Mouse (Mus musculus): ENCODE results near the gene Atp6v0a1. TPM values are rescaled to one million over a fixed set of nuclear protein-coding genes. Genes with fewer than 3 reads are reported as not detected.
A peak's percentile ranks its signal among the peaks of the same experiment; 100 is the strongest.

Gene Atp6v0a1
- polyA plus RNA-seq, 1 experiment from 2014 or later, result 29.4 TPM

- TF ChIP-seq CTCF (IDR thresholded peaks at IDR 0.05; ENCODE audit: low read depth), result no peak
- no peak for TF ChIP-seq EP300 (IDR thresholded peaks at IDR 0.05; ENCODE audit: low read depth)
- ATAC-seq, result no peak
- no peaks in the 10 kb centered on the region for H3K4me1 ChIP-seq (ENCODE audit: insufficient read depth)
- H3K4me2 ChIP-seq (ENCODE audit: low read depth, low read length), result no peak overlapping the region
- WGBS (ENCODE audit: insufficient replicate concordance), result 85% methylated on average over 4 of the region's 4 CpGs
- H3K9me3 ChIP-seq (ENCODE audit: low read length), result no peaks in the 10 kb centered on the region
- H3K4me3 ChIP-seq (ENCODE audit: low read depth, low read length), result no peak overlapping the region
- no peaks in the 10 kb centered on the region for H3K27me3 ChIP-seq (ENCODE audit: insufficient read depth, low read length)
- no peak overlapping the region for H3K9ac ChIP-seq (replicated peaks)
- peaks cover 85% of the 10 kb centered on the region for H3K36me3 ChIP-seq (replicated peaks; ENCODE audit: insufficient read depth, low read length)
- no peak for DNase-seq
- no peak overlapping the region for H3K27ac ChIP-seq (ENCODE audit: low read depth)
Observed at GRCm38 (mm10) chr11:101035328-101035695, 26.1 kb downstream of the Atp6v0a1 start.

GRCm38 (mm10) chr11:101037795-101038194 lies 28.5 kb downstream of the Atp6v0a1 start:
- no peak overlapping the region for H3K4me3 ChIP-seq (ENCODE audit: low read depth, low read length)
- H3K9ac ChIP-seq (replicated peaks), result no peak overlapping the region
- no peak overlapping the region for H3K27ac ChIP-seq (ENCODE audit: low read depth)
- H3K9me3 ChIP-seq (ENCODE audit: low read length), result no peaks in the 10 kb centered on the region
- TF ChIP-seq EP300 (IDR thresholded peaks at IDR 0.05; ENCODE audit: low read depth), result no peak
- no peak for TF ChIP-seq CTCF (IDR thresholded peaks at IDR 0.05; ENCODE audit: low read depth)
- DNase-seq (no peak), ATAC-seq (no peak)
- no peaks in the 10 kb centered on the region for H3K4me1 ChIP-seq (ENCODE audit: insufficient read depth)
- H3K36me3 ChIP-seq (replicated peaks; ENCODE audit: insufficient read depth, low read length), result peaks cover 81% of the 10 kb centered on the region
- 88% methylated on average over 10 of the region's 10 CpGs for WGBS (ENCODE audit: insufficient replicate concordance)
- no peaks in the 10 kb centered on the region for H3K27me3 ChIP-seq (ENCODE audit: insufficient read depth, low read length)
- H3K4me2 ChIP-seq (ENCODE audit: low read depth, low read length), result no peak overlapping the region

GRCm38 (mm10) chr11:101045826-101046225 lies 36.6 kb downstream of the Atp6v0a1 start:
- Histone ChIP-seq H3K9ac (replicated peaks) (no peak overlapping the region), H3K27me3 (ENCODE audit: insufficient read depth, low read length) (no peaks in the 10 kb centered on the region), H3K9me3 (ENCODE audit: low read length) (no peaks in the 10 kb centered on the region), H3K4me2 (ENCODE audit: low read depth, low read length) (no peak overlapping the region), H3K36me3 (replicated peaks; ENCODE audit: insufficient read depth, low read length) (peaks cover 84% of the 10 kb centered on the region), H3K4me1 (ENCODE audit: insufficient read depth) (no peaks in the 10 kb centered on the region; the same call in 1 of the 2 replicates), H3K27ac (ENCODE audit: low read depth) (no peak overlapping the region), H3K4me3 (ENCODE audit: low read depth, low read length) (no peak overlapping the region)
- no peak for DNase-seq
- TF ChIP-seq EP300 (IDR thresholded peaks at IDR 0.05; ENCODE audit: low read depth), result no peak
- TF ChIP-seq CTCF (IDR thresholded peaks at IDR 0.05; ENCODE audit: low read depth), result no peak
- ATAC-seq, result no peak
- WGBS (ENCODE audit: insufficient replicate concordance), result 84% methylated on average over 4 of the region's 4 CpGs

- no peak for DNase-seq
- H3K27me3 ChIP-seq (ENCODE audit: insufficient read depth, low read length), result no peaks in the 10 kb centered on the region
- H3K4me3 ChIP-seq (ENCODE audit: low read depth, low read length), result no peak overlapping the region
- no peak overlapping the region for H3K4me2 ChIP-seq (ENCODE audit: low read depth, low read length)
- 38% methylated on average over 9 of the region's 9 CpGs for WGBS (ENCODE audit: insufficient replicate concordance)
- peak overlapping the region; percentile 30; the same call in 1 of the 2 replicates for H3K9ac ChIP-seq (replicated peaks)
- H3K9me3 ChIP-seq (ENCODE audit: low read length), result no peaks in the 10 kb centered on the region
- H3K4me1 ChIP-seq (ENCODE audit: insufficient read depth), result no peaks in the 10 kb centered on the region; the same call in 1 of the 2 replicates
- H3K27ac ChIP-seq (ENCODE audit: low read depth), result no peak overlapping the region
- TF ChIP-seq EP300 (IDR thresholded peaks at IDR 0.05; ENCODE audit: low read depth) (no peak), CTCF (IDR thresholded peaks at IDR 0.05; ENCODE audit: low read depth) (no peak)
- no peak for ATAC-seq
- peaks cover 86% of the 10 kb centered on the region for H3K36me3 ChIP-seq (replicated peaks; ENCODE audit: insufficient read depth, low read length)
Observed at GRCm38 (mm10) chr11:101046440-101046839, 37.2 kb downstream of the Atp6v0a1 start.

GRCm38 (mm10) chr11:101047502-101047901 lies 38.2 kb downstream of the Atp6v0a1 start:
- 63% methylated on average over 3 of the region's 3 CpGs for WGBS (ENCODE audit: insufficient replicate concordance)
- TF ChIP-seq CTCF (IDR thresholded peaks at IDR 0.05; ENCODE audit: low read depth), result no peak
- no peak for TF ChIP-seq EP300 (IDR thresholded peaks at IDR 0.05; ENCODE audit: low read depth)
- Histone ChIP-seq H3K27me3 (ENCODE audit: insufficient read depth, low read length) (no peaks in the 10 kb centered on the region), H3K36me3 (replicated peaks; ENCODE audit: insufficient read depth, low read length) (peaks cover 84% of the 10 kb centered on the region), H3K9ac (replicated peaks) (no peak overlapping the region), H3K4me1 (ENCODE audit: insufficient read depth) (no peaks in the 10 kb centered on the region; the same call in 1 of the 2 replicates), H3K27ac (ENCODE audit: low read depth) (no peak overlapping the region), H3K4me3 (ENCODE audit: low read depth, low read length) (no peak overlapping the region), H3K9me3 (ENCODE audit: low read length) (no peaks in the 10 kb centered on the region), H3K4me2 (ENCODE audit: low read depth, low read length) (no peak overlapping the region)
- DNase-seq, result no peak
- ATAC-seq, result no peak

- DNase-seq (no peak), ATAC-seq (no peak)
- Histone ChIP-seq H3K27ac (ENCODE audit: low read depth) (no peak overlapping the region), H3K4me1 (ENCODE audit: insufficient read depth) (no peaks in the 10 kb centered on the region; the same call in 1 of the 2 replicates), H3K27me3 (ENCODE audit: insufficient read depth, low read length) (no peaks in the 10 kb centered on the region), H3K4me2 (ENCODE audit: low read depth, low read length) (no peak overlapping the region), H3K36me3 (replicated peaks; ENCODE audit: insufficient read depth, low read length) (peaks cover 58% of the 10 kb centered on the region), H3K9me3 (ENCODE audit: low read length) (peaks cover 5% of the 10 kb centered on the region), H3K9ac (replicated peaks) (no peak overlapping the region), H3K4me3 (ENCODE audit: low read depth, low read length) (no peak overlapping the region)
- TF ChIP-seq EP300 (IDR thresholded peaks at IDR 0.05; ENCODE audit: low read depth) (no peak), CTCF (IDR thresholded peaks at IDR 0.05; ENCODE audit: low read depth) (no peak)
- 92% methylated on average over 9 of the region's 9 CpGs for WGBS (ENCODE audit: insufficient replicate concordance)
Observed at GRCm38 (mm10) chr11:101050359-101050758, 41.1 kb downstream of the Atp6v0a1 start.

GRCm38 (mm10) chr11:101051051-101051493 lies 41.8 kb downstream of the Atp6v0a1 start:
- 90% methylated on average over 6 of the region's 6 CpGs for WGBS (ENCODE audit: insufficient replicate concordance)
- Histone ChIP-seq H3K27ac (ENCODE audit: low read depth) (no peak overlapping the region), H3K27me3 (ENCODE audit: insufficient read depth, low read length) (no peaks in the 10 kb centered on the region), H3K36me3 (replicated peaks; ENCODE audit: insufficient read depth, low read length) (peaks cover 57% of the 10 kb centered on the region), H3K4me1 (ENCODE audit: insufficient read depth) (no peaks in the 10 kb centered on the region; the same call in 1 of the 2 replicates), H3K4me3 (ENCODE audit: low read depth, low read length) (no peak overlapping the region), H3K9ac (replicated peaks) (no peak overlapping the region), H3K9me3 (ENCODE audit: low read length) (peaks cover 5% of the 10 kb centered on the region), H3K4me2 (ENCODE audit: low read depth, low read length) (no peak overlapping the region)
- no peak for ATAC-seq
- no peak for TF ChIP-seq CTCF (IDR thresholded peaks at IDR 0.05; ENCODE audit: low read depth)
- no peak for TF ChIP-seq EP300 (IDR thresholded peaks at IDR 0.05; ENCODE audit: low read depth)
- no peak for DNase-seq

All from liver, postnatal 0 days (tissue).